Mouse (Mus musculus): Measurements from ENCODE around the gene Olfr1411.

Olfr1411 gene

DNA sequence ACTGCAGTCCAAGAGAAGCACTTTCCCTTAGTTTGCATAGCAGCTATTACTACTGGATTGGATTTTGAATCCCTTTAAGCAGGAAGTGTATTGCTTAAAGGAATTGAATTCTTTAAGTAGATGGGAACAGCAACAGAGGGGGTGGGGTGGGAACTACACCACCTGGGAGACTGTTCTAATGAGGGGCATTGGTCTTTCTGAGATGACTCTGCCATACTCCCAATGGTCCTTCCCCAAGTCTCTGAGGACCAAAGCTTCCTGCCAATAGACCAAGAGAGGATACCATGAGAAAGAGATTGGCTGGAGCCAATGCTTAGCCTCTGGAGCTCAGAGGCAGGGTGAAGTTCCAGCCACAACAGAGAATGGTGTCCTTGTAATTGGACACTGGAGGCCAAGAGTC is at the start of gene Olfr1411:
Gene Olfr1411, plus strand, starts transcription at position 301 of the 400 bp plus-strand sequence.
- DNase-seq: no peak

DNA sequence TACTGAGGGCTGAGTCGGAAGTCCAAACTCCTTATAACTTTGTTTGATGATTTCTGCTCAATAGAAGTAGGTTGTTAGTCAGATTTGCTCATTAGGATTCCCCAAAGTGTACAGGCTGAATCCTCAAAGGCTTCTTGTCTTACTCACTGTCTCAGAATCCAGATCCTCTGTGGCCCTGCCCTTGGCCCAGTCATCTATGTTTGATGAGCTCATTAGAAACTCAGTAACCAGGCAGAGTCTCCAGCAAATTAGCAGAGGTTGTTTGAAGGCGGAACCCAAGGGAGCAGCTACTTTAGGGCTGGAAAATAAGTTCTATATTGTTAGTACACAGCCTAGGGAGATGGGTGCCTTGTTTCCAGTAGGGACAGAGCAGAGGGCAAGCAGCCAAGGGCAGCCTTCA is 48.3 kb upstream of the Olfr1411 start:
- no peak for DNase-seq

DNA sequence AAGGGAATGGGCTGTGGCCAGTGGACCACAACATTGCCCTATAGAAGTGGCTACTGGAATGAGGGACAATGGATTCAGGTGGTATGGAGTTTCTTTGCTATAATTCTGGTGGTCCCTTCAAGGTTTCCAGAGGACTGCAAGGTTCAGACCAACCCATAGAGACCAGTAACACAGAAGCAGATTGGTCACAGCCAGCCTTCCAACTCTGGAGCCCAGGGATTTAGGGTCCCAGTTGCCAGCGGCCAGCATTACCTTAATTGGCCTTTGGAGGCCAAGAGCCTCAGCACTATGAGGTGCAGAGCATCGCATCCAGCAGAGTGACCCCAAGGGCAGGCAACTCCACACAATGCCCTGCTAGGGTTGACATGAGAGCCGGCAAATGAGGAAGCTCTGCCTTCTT is 23.2 kb upstream of the Olfr1411 start, which contains the start of gene Olfr1413:
Gene Olfr1413, plus strand, starts transcription at position 301 of the 400 bp plus-strand sequence.
- DNase-seq: no peak

DNA sequence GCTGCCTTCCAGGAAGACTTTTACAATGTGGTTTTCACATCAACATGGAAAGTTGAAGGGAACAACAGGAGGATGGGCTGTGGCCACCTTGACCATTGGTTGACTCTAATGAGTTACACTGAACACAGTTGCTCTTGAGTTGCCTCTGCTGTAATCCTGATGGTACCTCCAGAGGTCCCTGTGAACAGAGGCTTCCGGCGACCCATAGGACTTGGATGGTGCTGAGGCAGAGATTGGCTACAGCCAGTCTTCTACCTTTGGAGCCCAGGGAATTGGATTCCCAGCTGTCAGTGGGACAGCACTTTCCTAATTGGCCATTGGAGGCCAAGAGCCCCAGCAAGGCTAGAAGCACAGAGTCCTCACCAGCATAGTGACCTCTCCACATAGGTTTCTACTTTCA is 8.7 kb upstream of the Olfr1411 start, which contains the start of gene Olfr1412:
Gene Olfr1412, plus strand, starts transcription at position 301 of the 400 bp plus-strand sequence.
- DNase-seq: no peak

DNA sequence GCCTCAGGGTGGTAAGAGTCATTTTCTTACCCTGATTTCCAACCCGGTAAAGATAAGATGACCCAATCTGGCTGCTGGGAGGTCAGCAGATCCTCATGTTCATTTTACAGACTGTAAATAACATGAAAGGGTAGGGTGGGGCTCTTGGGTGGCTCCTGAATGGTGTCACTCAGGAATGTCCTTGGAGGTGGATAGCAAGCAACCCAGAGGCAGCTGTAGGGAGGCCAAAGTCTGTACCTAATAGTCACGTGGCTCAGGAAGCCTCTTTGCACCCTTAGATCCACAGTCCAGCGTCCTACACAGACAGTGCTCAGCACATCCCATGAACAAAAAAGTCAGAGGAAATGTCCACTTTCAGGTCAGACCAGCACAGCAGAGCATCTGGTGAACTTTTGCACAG is 1.8 kb downstream of the Olfr1411 start:
- no peak for DNase-seq

DNA sequence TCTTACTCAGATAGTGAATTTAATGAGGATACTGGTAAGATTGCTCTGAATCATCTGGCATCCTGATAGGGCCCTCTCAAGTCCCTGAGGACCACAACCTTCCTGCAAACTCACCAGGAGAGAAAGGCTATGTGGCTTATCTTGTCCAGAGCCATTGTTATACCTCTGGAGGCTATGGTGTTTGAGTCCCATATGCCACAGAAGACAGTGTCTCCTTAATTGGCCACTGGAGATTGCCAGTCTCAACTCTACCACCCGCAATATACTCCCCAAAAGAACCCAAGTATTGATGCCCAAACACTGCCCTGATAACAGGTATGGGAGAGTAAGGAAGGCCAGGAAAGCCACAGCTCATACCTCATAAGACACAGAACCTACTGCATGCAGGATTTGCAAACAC is 11.3 kb downstream of the Olfr1411 start, which contains the start of gene Olfr1410:
Gene Olfr1410, plus strand, starts transcription at position 301 of the 400 bp plus-strand sequence.
- no peak for DNase-seq

DNA sequence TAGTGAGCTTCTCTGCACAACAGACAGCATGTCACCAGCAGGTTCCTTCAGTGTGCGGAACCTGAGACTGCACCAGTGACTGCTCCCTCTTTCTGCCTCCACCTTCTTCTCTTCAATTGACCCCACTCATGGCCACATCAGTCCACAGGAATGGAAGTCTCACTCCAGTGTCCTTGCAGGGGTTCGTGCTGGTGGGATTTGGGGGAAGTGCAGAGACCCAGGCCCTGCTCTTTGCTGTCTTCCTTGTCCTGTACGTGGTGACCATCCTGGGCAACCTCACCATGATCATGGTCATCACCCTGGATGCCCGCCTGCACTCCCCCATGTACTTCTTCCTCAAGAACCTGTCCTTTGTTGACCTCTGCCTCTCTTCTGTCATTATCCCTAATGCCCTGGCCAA is 13.5 kb downstream of the Olfr1411 start:
- no peak for DNase-seq

DNA sequence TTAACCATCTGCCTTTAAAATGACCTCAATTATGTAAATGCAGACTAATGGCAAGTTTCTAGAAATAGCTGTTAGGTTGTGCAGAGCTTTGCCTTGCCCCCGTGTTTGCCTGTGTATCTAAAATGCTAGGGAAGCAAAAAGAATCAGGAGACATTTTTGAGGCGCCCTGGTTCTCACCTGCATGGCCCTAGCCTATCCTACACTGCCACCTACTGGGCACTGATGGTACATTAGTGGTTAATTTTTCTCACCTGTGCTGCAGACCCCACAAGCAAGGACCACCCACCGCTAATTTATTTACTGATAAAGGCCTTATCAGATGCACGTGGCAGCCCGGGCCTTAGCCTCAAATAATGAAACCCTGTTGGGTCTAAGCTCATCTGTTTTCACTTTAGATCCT is 16.8 kb downstream of the Olfr1411 start:
- DNase-seq: peak in 1 of 2 experiments; percentile 55

DNA sequence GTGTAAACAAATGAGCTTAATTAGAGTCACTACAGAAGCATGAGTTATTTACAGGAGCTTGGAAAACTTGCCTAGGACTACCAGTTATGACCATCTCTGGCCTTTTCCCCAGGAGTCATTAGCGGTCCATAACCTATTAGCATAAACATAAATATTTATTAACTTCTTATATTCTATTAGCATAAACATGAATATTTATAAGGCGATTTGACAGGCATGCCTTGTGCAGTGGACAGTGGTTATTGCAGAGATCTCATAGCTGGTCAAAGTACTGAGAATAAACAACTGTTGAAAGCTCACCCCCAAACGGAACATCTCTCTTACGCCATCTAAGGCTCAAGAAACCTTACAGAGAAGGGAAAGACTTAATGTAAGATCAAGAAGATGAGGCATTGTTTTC is 19.0 kb downstream of the Olfr1411 start:
- DNase-seq: no peak

DNA sequence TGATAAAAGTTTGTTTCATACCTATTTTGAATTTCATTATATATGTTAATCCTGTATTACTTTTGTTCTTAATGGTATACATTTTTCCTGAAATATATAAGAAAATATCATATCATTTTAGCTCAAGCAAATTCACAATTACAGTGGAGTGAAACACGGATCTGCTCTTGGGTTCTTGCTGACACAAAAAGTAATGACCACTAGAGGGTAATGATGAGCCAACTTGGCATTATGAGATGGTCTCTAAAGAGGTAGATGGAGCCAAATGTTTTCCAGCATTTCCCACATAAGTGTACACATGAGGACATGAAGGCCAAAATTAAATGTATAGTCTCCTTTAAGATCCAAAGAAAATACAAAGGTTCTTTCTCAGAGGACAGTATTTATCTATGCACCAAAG is 20.3 kb downstream of the Olfr1411 start:
- DNase-seq: no peak

DNA sequence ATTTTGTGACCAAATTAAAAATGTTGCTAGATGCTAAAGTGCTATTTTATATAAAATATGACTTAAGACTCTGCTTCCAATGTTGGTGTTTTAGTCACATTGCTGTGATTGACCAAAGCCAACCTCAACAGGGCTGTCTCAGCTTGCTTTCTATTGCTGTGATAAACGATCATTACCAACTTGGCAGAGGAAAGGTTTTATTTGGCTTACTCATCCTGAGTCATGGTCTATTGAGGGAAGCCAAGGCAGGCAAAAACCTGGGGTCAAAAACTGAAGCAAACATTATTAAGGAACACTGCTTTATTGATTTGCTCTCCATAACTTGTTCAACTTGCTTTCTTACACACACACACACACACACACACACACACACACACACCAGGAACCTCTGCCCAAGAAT is 21.8 kb downstream of the Olfr1411 start:
- DNase-seq: no peak

DNA sequence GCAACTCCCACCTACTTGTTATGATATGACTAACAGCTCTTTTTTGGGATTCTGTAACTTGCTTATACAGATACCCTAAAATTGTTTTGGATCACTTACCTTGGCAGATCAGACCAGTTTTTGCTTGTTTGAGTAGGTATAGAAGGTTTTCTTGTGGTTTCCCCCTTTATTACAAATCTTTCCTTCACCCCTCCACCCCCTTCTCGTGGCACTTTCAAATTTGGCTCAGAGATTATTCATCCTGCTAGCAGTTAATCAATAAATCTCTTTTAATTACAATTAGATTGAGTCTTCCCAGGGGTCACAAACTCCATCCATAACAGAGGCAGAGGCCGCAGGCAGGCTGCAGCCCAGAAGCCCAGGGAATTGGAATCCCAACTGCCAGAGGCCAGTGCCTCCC is 23.3 kb downstream of the Olfr1411 start, which contains the start of gene Olfr12:
Gene Olfr12, plus strand, starts transcription at position 301 of the 400 bp plus-strand sequence.
- DNase-seq: no peak

DNA sequence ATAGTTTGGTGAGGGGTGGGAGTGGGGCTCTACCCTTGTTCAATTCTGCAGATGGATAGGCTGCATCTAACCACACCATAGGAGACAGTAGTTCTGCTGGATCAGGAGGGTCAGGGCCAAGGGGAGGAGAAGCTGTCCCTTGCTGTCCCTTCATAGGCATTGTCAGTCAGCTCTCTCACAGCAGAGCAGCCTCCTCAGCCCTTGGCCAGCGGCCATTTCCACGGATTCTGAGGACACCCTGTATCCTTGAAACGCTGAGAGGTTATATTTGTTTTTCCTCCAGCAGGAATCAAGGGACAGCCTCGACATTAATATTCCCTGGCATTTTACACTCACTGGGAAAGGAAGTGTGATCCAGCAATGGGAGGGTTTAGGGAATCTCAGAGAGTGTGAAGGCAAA is 24.1 kb downstream of the Olfr1411 start:
- no peak for DNase-seq

DNA sequence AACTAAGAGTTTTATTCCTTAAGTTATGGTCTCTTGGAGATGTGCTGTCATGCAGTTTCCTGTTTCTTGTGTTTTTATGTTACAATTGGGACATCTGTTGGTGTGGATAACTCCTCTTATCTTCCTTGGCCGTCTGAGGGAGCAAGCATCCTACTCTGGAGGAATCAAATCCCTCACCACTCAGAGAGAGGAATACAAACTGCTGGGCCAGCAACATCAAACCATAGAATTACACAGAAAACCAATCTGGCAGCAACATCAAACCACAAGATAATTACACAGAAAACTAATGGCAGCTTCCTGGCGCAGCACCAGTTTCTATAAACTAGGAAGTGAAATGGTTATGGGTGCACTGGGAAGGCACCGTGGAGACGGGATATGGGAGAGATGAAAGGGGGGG is 34.0 kb downstream of the Olfr1411 start:
- no peak for DNase-seq

DNA sequence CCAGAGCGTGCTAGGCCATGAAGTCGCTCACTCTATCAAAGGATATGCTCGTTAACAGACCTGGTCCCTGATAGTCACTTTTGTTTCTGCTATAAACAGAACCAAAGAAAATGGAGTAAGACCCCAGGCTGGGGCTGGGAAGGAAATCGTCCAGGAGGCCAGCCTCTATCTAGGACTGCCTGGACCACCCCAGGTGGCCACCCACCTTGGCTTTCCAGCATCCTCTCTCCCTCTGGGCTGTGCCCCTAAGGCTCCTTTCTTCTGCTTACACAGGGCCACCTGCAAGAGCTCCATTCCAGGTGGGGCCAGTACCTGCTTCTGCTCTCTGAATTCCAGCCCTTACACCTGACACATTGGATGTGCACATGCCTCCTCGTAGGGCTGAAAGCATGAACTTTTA is 38.0 kb downstream of the Olfr1411 start:
- no peak for DNase-seq

DNA sequence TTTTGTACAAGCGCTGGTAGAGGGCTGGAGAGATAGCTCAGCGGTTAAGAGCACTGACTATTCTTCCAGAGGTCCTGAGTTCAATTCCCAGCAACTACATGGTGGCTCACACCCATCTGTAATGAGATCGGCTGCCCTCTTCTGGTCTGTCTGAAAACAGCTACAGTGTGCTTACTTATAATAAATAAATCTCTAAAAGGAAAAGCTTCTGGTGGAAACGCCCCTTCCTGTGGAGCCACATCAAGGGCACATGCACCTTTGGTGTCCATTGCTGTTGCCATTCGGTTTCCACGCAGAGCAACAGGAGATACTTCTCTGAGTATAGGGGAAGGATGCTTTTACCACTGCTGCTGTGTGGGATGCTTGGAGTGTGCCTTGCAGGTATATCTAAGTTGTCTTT is 38.7 kb downstream of the Olfr1411 start:
- no peak for DNase-seq

DNA sequence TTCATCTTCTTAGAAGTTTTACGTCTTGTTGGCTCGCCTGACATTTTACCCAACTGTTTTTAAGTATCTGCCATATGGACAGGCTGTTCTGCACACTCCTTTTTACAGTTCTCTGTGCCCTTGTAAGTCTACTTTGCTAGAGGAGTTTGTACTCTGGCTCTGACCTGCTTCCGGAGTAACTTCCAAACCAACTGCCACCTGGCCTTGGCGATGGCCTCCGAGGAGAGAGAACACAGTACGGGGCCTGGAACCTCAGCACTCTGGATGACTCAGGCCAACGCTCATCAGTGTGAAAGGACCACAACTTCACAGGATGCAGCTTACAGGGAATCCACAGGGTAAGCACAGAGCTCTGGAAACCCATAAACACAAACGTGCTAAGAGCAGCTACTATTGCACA is 39.5 kb downstream of the Olfr1411 start:
- no peak for DNase-seq

DNA sequence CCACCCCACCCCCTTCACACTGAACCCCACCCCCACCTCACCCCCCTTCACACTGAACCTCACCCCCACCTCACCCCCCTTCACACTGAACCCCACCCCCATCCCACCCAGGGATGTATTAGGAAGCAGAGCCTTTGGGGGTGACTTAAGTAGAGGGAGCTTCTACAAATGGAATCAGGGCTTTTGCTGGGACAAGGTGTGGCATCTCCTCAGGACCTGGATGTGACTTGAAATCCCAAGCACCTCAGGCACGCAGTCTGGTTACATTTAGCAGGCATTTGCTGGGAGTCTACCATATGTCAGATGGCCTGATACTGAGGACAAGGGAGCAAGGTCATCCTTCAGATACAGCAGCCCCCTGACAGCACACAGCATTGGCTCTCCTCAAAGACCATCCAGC is 40.4 kb downstream of the Olfr1411 start:
- no peak for DNase-seq

DNA sequence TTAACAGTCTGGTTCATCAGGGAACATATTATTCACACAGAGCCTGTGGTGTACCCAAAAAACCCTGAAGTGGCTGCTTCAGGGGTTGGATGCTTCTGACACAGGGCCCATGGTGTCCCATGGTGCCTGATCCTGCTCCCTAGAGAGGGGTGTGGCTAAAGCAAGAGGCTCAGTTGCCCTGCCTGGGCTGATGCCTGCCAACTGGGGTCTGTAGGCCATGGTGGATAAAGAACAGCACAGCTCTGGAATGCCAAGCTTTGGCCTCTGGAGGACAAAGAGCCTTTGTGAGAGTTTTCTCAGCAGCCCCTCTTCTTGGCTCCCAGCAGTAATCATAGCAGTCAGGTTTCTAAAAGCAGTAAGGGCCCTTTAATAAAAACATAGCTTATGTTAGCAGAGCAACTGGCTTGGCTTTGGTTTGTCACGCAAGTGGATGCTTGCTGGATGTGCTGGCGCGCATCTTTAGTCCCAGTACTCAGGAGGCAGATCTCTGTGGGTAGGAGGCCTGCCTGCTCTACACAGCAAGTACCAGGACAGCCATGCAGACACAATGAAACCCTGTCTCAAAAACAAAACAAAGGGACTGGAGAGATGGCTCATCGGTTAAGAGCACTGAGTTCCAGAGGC is 40.9 kb downstream of the Olfr1411 start:
- DNase-seq: no peak

DNA sequence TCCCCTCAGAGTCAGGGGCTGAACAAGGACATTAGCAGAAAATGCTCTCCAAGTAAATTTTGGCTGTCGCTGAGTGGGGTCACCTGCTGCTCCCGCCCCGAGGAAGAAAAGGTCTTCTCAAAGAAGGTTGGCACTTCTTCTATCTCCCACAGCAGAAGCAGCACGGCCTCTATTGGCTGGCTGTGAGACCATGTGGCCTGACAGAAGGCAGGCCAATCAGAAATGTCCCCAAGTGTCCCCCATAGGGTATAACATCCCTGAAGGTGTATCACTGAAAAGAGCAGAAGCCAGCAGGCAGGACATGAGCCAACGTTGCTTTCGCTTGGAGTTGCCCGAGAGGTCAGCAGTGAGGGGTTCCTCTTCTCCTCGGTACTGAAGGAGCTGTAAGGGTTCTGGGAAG is 41.8 kb downstream of the Olfr1411 start:
- DNase-seq: no peak

DNA sequence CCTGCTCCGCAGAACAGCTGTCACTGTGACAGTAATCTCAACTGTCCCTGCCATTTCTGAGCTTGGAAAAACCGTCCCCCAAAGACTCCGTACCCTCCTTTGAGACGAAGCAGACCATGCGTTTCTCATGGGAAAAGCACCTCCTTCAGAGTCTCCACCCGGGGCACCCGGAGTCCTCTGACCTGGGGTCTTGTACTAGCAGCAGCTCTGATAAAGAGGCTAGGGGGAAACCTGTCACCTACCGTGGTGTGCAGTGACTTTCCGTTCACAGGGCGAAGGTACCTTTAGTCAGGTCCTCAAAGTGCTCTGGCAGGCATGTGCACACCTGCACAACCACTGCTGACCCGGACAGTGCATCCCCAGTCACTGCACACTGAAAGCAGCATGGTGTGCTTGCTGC is 42.5 kb downstream of the Olfr1411 start:
- no peak for DNase-seq

DNA sequence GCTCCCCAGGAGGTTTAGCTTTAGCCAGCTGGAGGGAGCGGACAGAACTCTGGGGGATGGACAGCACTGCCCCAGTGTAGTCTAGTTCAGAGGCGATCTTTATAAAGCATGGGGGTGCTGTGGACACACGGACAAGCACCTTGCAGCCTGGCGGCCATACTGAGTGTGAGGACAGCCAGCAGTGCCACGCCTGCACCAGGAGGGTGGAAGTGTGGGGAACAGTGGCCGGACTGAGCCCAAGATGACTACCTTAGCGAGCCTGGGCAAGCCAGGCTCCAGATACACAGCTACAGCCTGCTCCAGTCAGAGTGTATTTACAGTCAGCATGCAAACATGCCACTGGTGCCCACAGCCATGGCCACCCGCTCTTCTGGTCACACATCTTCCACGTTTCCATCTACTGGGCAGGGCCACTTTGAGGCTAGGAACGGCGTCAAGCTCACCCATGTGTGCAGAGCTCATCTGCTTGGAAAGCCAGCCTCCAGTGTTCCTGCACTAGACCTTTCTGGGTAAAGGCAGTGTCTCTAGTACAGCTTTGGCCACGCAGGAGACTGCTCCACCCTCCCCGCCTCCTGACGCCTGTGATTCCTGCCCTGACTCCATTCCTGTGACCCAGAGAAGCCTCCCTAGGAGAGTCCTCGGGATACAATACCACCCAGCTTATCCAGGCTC is 43.4 kb downstream of the Olfr1411 start:
- no peak for DNase-seq

DNA sequence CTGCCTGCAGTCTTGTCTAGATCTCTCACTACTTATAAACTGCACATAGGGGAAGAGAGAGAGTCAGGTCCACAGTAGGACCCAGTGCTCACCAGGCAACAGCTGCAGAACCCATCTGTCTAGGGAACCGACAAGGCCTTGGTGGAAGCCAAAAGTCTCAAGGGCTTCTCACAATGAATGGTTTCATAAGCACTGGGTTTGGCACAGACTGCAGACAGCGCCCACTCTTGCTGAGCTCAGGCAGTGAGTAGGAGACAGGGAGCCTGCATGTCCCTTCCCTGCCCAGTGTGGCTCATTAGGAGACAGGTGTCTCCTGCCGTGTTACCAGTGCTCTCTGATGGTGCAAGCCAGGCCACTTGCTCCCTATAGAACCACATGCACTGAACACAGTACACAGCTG is 44.0 kb downstream of the Olfr1411 start:
- no peak for DNase-seq

DNA sequence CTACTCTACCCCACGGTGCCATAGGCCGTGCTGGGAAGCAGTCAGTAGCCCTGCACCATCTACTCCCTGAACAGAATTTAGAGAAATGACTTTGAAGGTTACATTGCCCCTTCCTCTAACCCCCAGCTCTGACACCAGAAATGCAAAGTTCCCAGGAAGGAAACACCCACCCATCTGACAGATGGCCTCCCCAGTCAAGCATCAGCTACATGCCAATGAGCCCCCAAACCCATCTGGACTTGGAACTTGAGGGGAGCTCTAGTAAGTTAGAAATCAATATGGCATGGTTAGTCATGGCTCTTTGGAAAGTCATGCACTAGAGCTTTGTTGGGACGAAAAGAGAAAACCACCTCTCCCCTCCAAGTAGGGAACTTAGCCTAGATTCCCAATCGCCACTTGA is 44.5 kb downstream of the Olfr1411 start:
- no peak for DNase-seq

DNA sequence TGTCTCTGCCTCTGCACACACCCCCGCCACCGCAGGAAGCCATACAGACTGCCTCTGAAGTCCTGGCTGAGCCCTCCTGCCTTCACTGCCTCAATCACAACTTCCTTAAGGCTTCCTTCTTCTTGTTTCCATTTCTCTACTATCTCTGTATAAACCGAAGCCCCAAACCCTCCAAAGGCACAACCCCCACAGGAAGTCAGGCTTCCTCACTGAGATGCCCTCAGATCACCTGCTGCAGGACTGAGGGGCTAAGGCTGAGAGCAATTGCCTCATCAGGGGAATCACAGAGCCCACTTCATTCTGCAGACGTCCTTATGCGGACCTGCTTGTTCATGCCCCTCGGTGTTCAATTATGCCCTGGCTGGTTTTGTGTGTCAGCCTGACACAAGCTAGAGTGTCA is 46.2 kb downstream of the Olfr1411 start:
- no peak for DNase-seq

Data from spleen, adult 18-20 months (tissue).